Mouse (Mus musculus) heart, adult 2 months (tissue): ENCODE measurements around the gene Slc12a5.

ENCODE experiments used
- CTCF ChIP-seq: fragments of 200-600 bp; IDR thresholded peaks from 2 replicates; pipeline ENCODE4 v1.8.1; 2022; ENCODE audit warnings: antibody characterized with exemption, mild to moderate bottlenecking, moderate library complexity
- EP300 ChIP-seq: fragments of 200-500 bp; IDR thresholded peaks from 2 replicates; pipeline ENCODE4 v1.6.1; 2011; ENCODE audit warnings: low read depth, low read length, control low read depth; ENCODE audit not compliant: insufficient read depth

DNA sequence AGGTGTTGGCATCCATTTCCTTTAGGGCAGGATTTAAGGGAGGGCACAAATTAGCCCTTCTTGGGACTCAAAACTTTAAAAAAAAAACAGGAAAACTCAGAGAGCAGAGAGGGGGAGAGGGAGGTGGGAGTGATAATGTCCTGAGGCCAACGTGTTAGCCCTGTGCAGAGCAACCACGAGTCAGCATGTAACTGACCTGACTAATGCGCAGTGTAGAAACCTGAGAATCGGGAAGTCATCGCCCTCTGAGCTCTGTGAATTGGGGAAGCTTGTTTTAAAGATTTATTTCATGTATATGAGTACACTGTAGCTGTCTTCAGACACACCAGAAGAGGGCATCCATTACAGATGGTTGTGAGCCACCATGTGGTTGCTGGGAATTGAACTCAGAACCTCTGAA lies 43.8 kb upstream of the Slc12a5 start:
- TF ChIP-seq EP300 = no peak
- TF ChIP-seq CTCF = no peak
